Mouse (Mus musculus) splenic B cell, adult 2 months (primary cell): Measurements from ENCODE around the gene Podxl2.

Experiments used
- DNase-seq: peaks from one replicate; pipeline ENCODE4 v3.0.0-alpha.2; 2011; ENCODE audit warnings: low read depth, low spot score
- H3K27me3 ChIP-seq: 2 replicates; pipeline ENCODE4 v1.6.1; 2012; ENCODE audit warnings: mild to moderate bottlenecking, low read length, moderate library complexity, mixed read lengths; ENCODE audit not compliant: control insufficient read depth, poor library complexity, insufficient read depth, severe bottlenecking
- H3K36me3 ChIP-seq: 2 replicates; pipeline ENCODE4 v1.6.1; 2012; ENCODE audit warnings: mild to moderate bottlenecking, low read length, moderate library complexity, mixed read lengths; ENCODE audit not compliant: control insufficient read depth, poor library complexity, insufficient read depth, severe bottlenecking

Gene Podxl2

GRCm38 (mm10) chr6:88793872-88794271, 81.0 kb downstream of the Podxl2 start:
- DNase-seq: no peak
- H3K27me3 ChIP-seq: no peaks in the 10 kb centered on the region
- H3K36me3 ChIP-seq: no peaks in the 10 kb centered on the region

- Histone ChIP-seq H3K27me3 (no peaks in the 10 kb centered on the region), H3K36me3 (no peaks in the 10 kb centered on the region)
- DNase-seq: no peak
Observed at GRCm38 (mm10) chr6:88793243-88793642, 81.6 kb downstream of the Podxl2 start.
